Mouse (Mus musculus): Measurements from ENCODE around the gene B4galt2.

B4galt2 gene

GRCm38 (mm10) chr4:117906196-117906595 lies 22.9 kb upstream of the B4galt2 start:
- DNase-seq (ENCODE audit: low spot score), result no peak

- DNase-seq (ENCODE audit: low spot score), result no peak
Measured at GRCm38 (mm10) chr4:117904761-117905160, 21.5 kb upstream of the B4galt2 start.

GRCm38 (mm10) chr4:117904094-117904493 lies 20.8 kb upstream of the B4galt2 start:
- DNase-seq (ENCODE audit: low spot score), result no peak

- no peak for DNase-seq (ENCODE audit: low spot score)
Measured at GRCm38 (mm10) chr4:117898111-117898510, 14.8 kb upstream of the B4galt2 start.

- no peak for DNase-seq (ENCODE audit: low spot score)
Measured at GRCm38 (mm10) chr4:117896031-117896430, 12.7 kb upstream of the B4galt2 start.

GRCm38 (mm10) chr4:117895339-117895738 lies 12.1 kb upstream of the B4galt2 start:
- no peak for DNase-seq (ENCODE audit: low spot score)

- DNase-seq (ENCODE audit: low spot score), result no peak
Measured at GRCm38 (mm10) chr4:117894601-117895000, 11.3 kb upstream of the B4galt2 start.

- no peak for DNase-seq (ENCODE audit: low spot score)
Measured at GRCm38 (mm10) chr4:117893376-117893775, 10.1 kb upstream of the B4galt2 start.

- DNase-seq (ENCODE audit: low spot score), result peak; percentile 67
Measured at GRCm38 (mm10) chr4:117891738-117892161, 8.5 kb upstream of the B4galt2 start, which contains the start of gene Dph2. TSS of gene Dph2 (minus strand) at chr4:117892032.

- no peak for DNase-seq (ENCODE audit: low spot score)
Measured at GRCm38 (mm10) chr4:117890750-117891149, 7.5 kb upstream of the B4galt2 start.

- no peak for DNase-seq (ENCODE audit: low spot score)
Measured at GRCm38 (mm10) chr4:117890031-117890430, 6.7 kb upstream of the B4galt2 start.

GRCm38 (mm10) chr4:117889471-117889870 lies 6.2 kb upstream of the B4galt2 start:
- DNase-seq (ENCODE audit: low spot score), result no peak

- no peak for DNase-seq (ENCODE audit: low spot score)
Measured at GRCm38 (mm10) chr4:117887920-117888319, 4.6 kb upstream of the B4galt2 start.

GRCm38 (mm10) chr4:117887133-117887532 lies 3.8 kb upstream of the B4galt2 start, which contains the start of gene Atp6v0b:
TSS of gene Atp6v0b (minus strand) at chr4:117887333.
- peak; percentile 80 for DNase-seq (ENCODE audit: low spot score)

- no peak for DNase-seq (ENCODE audit: low spot score)
Measured at GRCm38 (mm10) chr4:117886644-117887043, 3.4 kb upstream of the B4galt2 start.

GRCm38 (mm10) chr4:117885994-117886393 lies 2.7 kb upstream of the B4galt2 start:
- no peak for DNase-seq (ENCODE audit: low spot score)

- no peak for DNase-seq (ENCODE audit: low spot score)
Measured at GRCm38 (mm10) chr4:117885093-117885492, 1.8 kb upstream of the B4galt2 start.

GRCm38 (mm10) chr4:117884146-117884545 lies 859 bp upstream of the B4galt2 start:
- no peak for DNase-seq (ENCODE audit: low spot score)

GRCm38 (mm10) chr4:117878703-117879102 lies 4.6 kb downstream of the B4galt2 start:
- no peak for DNase-seq (ENCODE audit: low spot score)

GRCm38 (mm10) chr4:117878301-117878700 lies 5.0 kb downstream of the B4galt2 start:
- no peak for DNase-seq (ENCODE audit: low spot score)

- no peak for DNase-seq (ENCODE audit: low spot score)
Measured at GRCm38 (mm10) chr4:117873615-117874014, 9.7 kb downstream of the B4galt2 start.

GRCm38 (mm10) chr4:117872471-117872886 lies 10.8 kb downstream of the B4galt2 start, which contains the start of gene Ccdc24:
TSS of gene Ccdc24 (minus strand) at chr4:117872557.
- no peak for DNase-seq (ENCODE audit: low spot score)

- no peak for DNase-seq (ENCODE audit: low spot score)
Measured at GRCm38 (mm10) chr4:117871787-117872186, 11.5 kb downstream of the B4galt2 start.

GRCm38 (mm10) chr4:117870437-117870836 lies 12.8 kb downstream of the B4galt2 start:
- DNase-seq (ENCODE audit: low spot score), result no peak

GRCm38 (mm10) chr4:117869317-117869716 lies 14.0 kb downstream of the B4galt2 start:
- DNase-seq (ENCODE audit: low spot score), result no peak

Data from layer of hippocampus, adult 9-10 months (tissue).